Comparison of ENCODE assay signal across 8 mouse cellular contexts in the genomic region with DNA sequence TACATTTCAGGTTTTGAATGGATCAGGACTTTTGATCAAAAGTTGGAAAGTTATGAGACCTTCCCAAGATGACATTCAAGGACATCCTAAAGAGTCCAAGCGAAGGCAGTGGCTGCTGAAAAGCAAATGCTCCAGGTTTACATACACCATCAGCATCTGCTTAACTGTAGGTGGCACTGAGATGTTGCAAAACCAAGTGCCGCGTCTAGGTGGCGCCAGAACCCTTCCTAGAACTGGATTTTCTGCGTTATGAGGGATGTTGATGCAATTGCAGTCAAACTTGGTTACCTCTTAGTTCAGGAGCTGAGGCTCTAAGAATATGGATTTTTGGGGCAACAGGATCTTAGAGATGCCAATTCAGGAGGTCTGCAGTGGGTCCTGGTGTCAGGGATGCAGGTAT. TPM values are rescaled to one million over a fixed set of nuclear protein-coding genes. Genes with fewer than 3 reads are reported as not detected.
DNase-seq lines count a peak whose midpoint lies in the region.

No protein-coding gene starts in this region.

- H3K4me1 ChIP-seq in forebrain, embryonic 10.5 days: no peaks in the 10 kb centered on the region

- peak; percentile 70 for DNase-seq in ES-CJ7 (ENCODE audit: low read depth, low spot score)
- peak; percentile 84 for DNase-seq in brain, adult 2 months (ENCODE audit: low read depth, low spot score)
- DNase-seq in forebrain, embryonic 10.5 days (ENCODE audit: extremely low spot score, low spot score): peak; percentile 74
- peak; percentile 15 for DNase-seq in heart, postnatal 25 days (ENCODE audit: low spot score)
- DNase-seq in layer of hippocampus, adult 8-10 months (ENCODE audit: low spot score in 2 of 2): peak; percentile 65 to 94
- DNase-seq in lung, postnatal 4 days: peak; percentile 61 to 79
- DNase-seq in right cerebral cortex, adult 18-20 months: peak; percentile 88
- DNase-seq in urinary bladder, postnatal 10 days (ENCODE audit: low spot score): peak; percentile 29

- intact Hi-C loops in heart, postnatal 25 days (cut with DNase I): loop anchor here (2.0 kb wide), 2 partner anchors 1118 to 1140 kb away; no protein-coding TSS in a partner anchor

- 0 out of 2 replicates have a peak, but pooled peaks cover 3% of the 10 kb centered on the region for H3K27me3 ChIP-seq in forebrain, embryonic 10.5 days (ENCODE audit: poor library complexity, severe bottlenecking)

- H3K27ac ChIP-seq in forebrain, embryonic 10.5 days: no peak overlapping the region

- no peak overlapping the region for H3K4me3 ChIP-seq in forebrain, embryonic 10.5 days

- no peaks in the 10 kb centered on the region for H3K9me3 ChIP-seq in forebrain, embryonic 10.5 days

- 15% methylated on average over 5 of the region's 5 CpGs for WGBS in forebrain, embryonic 10.5 days

- no peaks in the 10 kb centered on the region for H3K36me3 ChIP-seq in forebrain, embryonic 10.5 days (replicated peaks)

RNA-seq across cellular contexts. Expression of a gene that starts 58.0 kb away (rescaled TPM):
- polyA plus RNA-seq in forebrain, embryonic 10.5 days (2016; fragmentation: Nextera tagmentation; extraction: Ambion mirVana): 22.6 and 23.6 TPM in 2 replicates
- total RNA-seq in heart, postnatal 25 days (2021): 10 to 100 TPM; 19.7 to 19.9 TPM
- 10 to 100 TPM; 41.3 to 51.6 (median 46.6) TPM for total RNA-seq in layer of hippocampus, adult 8-10 months (2022)

Comparison
In these comparisons a context has a peak if more than half of its experiments do, and no peak if none do; other contexts are left out.
1. DNase-seq: peak in every context shown above with its lines; median percentile 88 in right cerebral cortex, adult 18-20 months; 84 in brain, adult 2 months; 80 in layer of hippocampus, adult 8-10 months; 74 in forebrain, embryonic 10.5 days; 70 in ES-CJ7; 70 in lung, postnatal 4 days; 29 in urinary bladder, postnatal 10 days; 15 in heart, postnatal 25 days.